Mouse (Mus musculus) midbrain, embryonic 13.5 days (tissue): ENCODE data around the gene Zcchc3. TPM values are rescaled to one million over a fixed set of nuclear protein-coding genes. Genes with fewer than 3 reads are reported as not detected.

Experiments
- ATAC-seq: fragments of 200-750 bp; cut with Nextera tagmentation; 2 replicates; pipeline ENCODE4 v1.8.0; 2017; ENCODE audit warnings: mild to moderate bottlenecking, moderate TSS enrichment, moderate library complexity
- H3K27ac ChIP-seq: fragments of 300-500 bp; sonication (generic); 2 replicates; pipeline ENCODE4 v1.5.1; 2015; ENCODE audit warnings: inconsistent platforms, mild to moderate bottlenecking, moderate library complexity
- H3K27me3 ChIP-seq: fragments of 300-500 bp; sonication (generic); 2 replicates; pipeline ENCODE4 v1.6.1; 2015; ENCODE audit warnings: mild to moderate bottlenecking, inconsistent platforms
- H3K36me3 ChIP-seq: fragments of 300-500 bp; sonication (generic); 2 replicates; pipeline ENCODE4 v1.6.1; 2015; ENCODE audit warnings: mild to moderate bottlenecking, inconsistent platforms
- H3K4me1 ChIP-seq: fragments of 300-500 bp; sonication (generic); replicated peaks from 2 replicates; pipeline ENCODE4 v1.6.1; 2015; ENCODE audit warnings: inconsistent platforms
- H3K4me2 ChIP-seq: fragments of 300-500 bp; sonication (generic); replicated peaks from 2 replicates; pipeline ENCODE4 v1.6.1; 2015; ENCODE audit warnings: moderate library complexity, mild to moderate bottlenecking, inconsistent platforms
- H3K4me3 ChIP-seq: fragments of 300-500 bp; sonication (generic); replicated peaks from 2 replicates; pipeline ENCODE4 v1.5.1; 2015; ENCODE audit warnings: mild to moderate bottlenecking, inconsistent platforms
- H3K9ac ChIP-seq: fragments of 300-500 bp; sonication (generic); replicated peaks from 2 replicates; pipeline ENCODE4 v1.6.1; 2015; ENCODE audit warnings: mild to moderate bottlenecking, inconsistent platforms
- H3K9me3 ChIP-seq: fragments of 300-500 bp; sonication (generic); 2 replicates; pipeline ENCODE4 v1.6.1; 2016; ENCODE audit warnings: mild to moderate bottlenecking, inconsistent platforms
- WGBS: fragments of 180-500 bp; shearing (Covaris S2); methylation state at CpG from one replicate; pipeline ENCODE4 v1.1.7; 2015; 5-methylcytosine and 5-hydroxymethylcytosine counted together
- polyA plus RNA-seq: library from polyadenylated mRNA; unstranded; fragments of >200 nt; fragmentation: Nextera tagmentation; extraction: Ambion mirVana; gene quantifications from 2 replicates; pipeline ENCODE4 v1.2.1, GENCODE M21; 2015

Zcchc3 gene
- 21.4 and 26.4 TPM in 2 replicates for polyA plus RNA-seq

GRCm38 (mm10) chr2:152414591-152415165, at the start of gene Zcchc3:
Zcchc3 (minus strand) TSS chr2:152415027.
- Histone ChIP-seq H3K27ac (peak within 1 kb of the TSS; percentile 96), H3K4me3 (peak within 1 kb of the TSS; percentile 76), H3K27me3 (no peaks in the 10 kb centered on the region), H3K4me2 (peak within 1 kb of the TSS; percentile 97), H3K9ac (peak within 1 kb of the TSS; percentile 95), H3K4me1 (peaks cover 46% of the 10 kb centered on the region), H3K9me3 (peaks cover 4% of the 10 kb centered on the region; the same call in 1 of the 2 replicates), H3K36me3 (no peaks in the 10 kb centered on the region)
- under 1% methylated on average over 65 of the region's 65 CpGs for WGBS
- peak; percentile 80 for ATAC-seq

- H3K36me3 ChIP-seq, result no peaks in the 10 kb centered on the region
- H3K4me2 ChIP-seq, result no peak overlapping the region
- H3K27me3 ChIP-seq, result no peaks in the 10 kb centered on the region
- ATAC-seq, result no peak
- H3K9ac ChIP-seq, result no peak overlapping the region
- H3K4me3 ChIP-seq, result no peak overlapping the region
- no peaks in the 10 kb centered on the region for H3K9me3 ChIP-seq
- H3K4me1 ChIP-seq, result no peaks in the 10 kb centered on the region
- no peak overlapping the region for H3K27ac ChIP-seq
- WGBS, result 78% methylated on average over 13 of the region's 13 CpGs
Measured at GRCm38 (mm10) chr2:152459241-152459640, 44.4 kb upstream of the Zcchc3 start.

GRCm38 (mm10) chr2:152452101-152452781, 37.4 kb upstream of the Zcchc3 start:
- H3K9me3 ChIP-seq, result no peaks in the 10 kb centered on the region
- ATAC-seq, result no peak
- WGBS, result 73% methylated on average over 4 of the region's 4 CpGs
- H3K27me3 ChIP-seq, result no peaks in the 10 kb centered on the region
- H3K9ac ChIP-seq, result no peak overlapping the region
- no peak overlapping the region for H3K4me3 ChIP-seq
- H3K27ac ChIP-seq, result no peak overlapping the region
- no peaks in the 10 kb centered on the region for H3K36me3 ChIP-seq
- H3K4me1 ChIP-seq, result no peaks in the 10 kb centered on the region
- no peak overlapping the region for H3K4me2 ChIP-seq

- Histone ChIP-seq H3K27me3 (no peaks in the 10 kb centered on the region), H3K9ac (no peak overlapping the region), H3K36me3 (no peaks in the 10 kb centered on the region), H3K4me2 (no peak overlapping the region), H3K4me1 (no peaks in the 10 kb centered on the region), H3K27ac (no peak overlapping the region), H3K4me3 (no peak overlapping the region), H3K9me3 (no peaks in the 10 kb centered on the region)
- WGBS, result 3% methylated on average over 5 of the region's 5 CpGs
- ATAC-seq, result no peak
Measured at GRCm38 (mm10) chr2:152450241-152450640, 35.4 kb upstream of the Zcchc3 start.

- Histone ChIP-seq H3K4me3 (no peak overlapping the region), H3K4me2 (no peak overlapping the region), H3K4me1 (no peaks in the 10 kb centered on the region), H3K36me3 (no peaks in the 10 kb centered on the region), H3K27ac (no peak overlapping the region), H3K27me3 (no peaks in the 10 kb centered on the region), H3K9ac (no peak overlapping the region), H3K9me3 (no peaks in the 10 kb centered on the region)
- no peak for ATAC-seq
- 59% methylated on average over 5 of the region's 5 CpGs for WGBS
Measured at GRCm38 (mm10) chr2:152447461-152447860, 32.6 kb upstream of the Zcchc3 start.

GRCm38 (mm10) chr2:152446642-152447041, 31.8 kb upstream of the Zcchc3 start:
- H3K4me2 ChIP-seq, result no peak overlapping the region
- H3K36me3 ChIP-seq, result no peaks in the 10 kb centered on the region
- no peaks in the 10 kb centered on the region for H3K4me1 ChIP-seq
- no peak overlapping the region for H3K27ac ChIP-seq
- no peak overlapping the region for H3K9ac ChIP-seq
- no peaks in the 10 kb centered on the region for H3K27me3 ChIP-seq
- no peaks in the 10 kb centered on the region for H3K9me3 ChIP-seq
- no peak for ATAC-seq
- WGBS, result 77% methylated on average over 2 of the region's 2 CpGs
- H3K4me3 ChIP-seq, result no peak overlapping the region

GRCm38 (mm10) chr2:152443281-152443680, 28.5 kb upstream of the Zcchc3 start:
- ATAC-seq, result no peak
- Histone ChIP-seq H3K4me1 (no peaks in the 10 kb centered on the region), H3K36me3 (no peaks in the 10 kb centered on the region), H3K9ac (no peak overlapping the region), H3K27me3 (0 out of 2 replicates have a peak, but pooled peaks cover 2% of the 10 kb centered on the region), H3K9me3 (no peaks in the 10 kb centered on the region), H3K27ac (no peak overlapping the region), H3K4me2 (no peak overlapping the region), H3K4me3 (no peak overlapping the region)
- WGBS, result 85% methylated on average over 8 of the region's 8 CpGs

- ATAC-seq, result no peak
- Histone ChIP-seq H3K36me3 (no peaks in the 10 kb centered on the region), H3K27me3 (0 out of 2 replicates have a peak, but pooled peaks cover 2% of the 10 kb centered on the region), H3K9ac (no peak overlapping the region), H3K4me3 (no peak overlapping the region), H3K4me2 (no peak overlapping the region), H3K9me3 (no peaks in the 10 kb centered on the region), H3K4me1 (peaks cover 1% of the 10 kb centered on the region), H3K27ac (no peak overlapping the region)
- WGBS, result 70% methylated on average over 4 of the region's 4 CpGs
Measured at GRCm38 (mm10) chr2:152442322-152442721, 27.5 kb upstream of the Zcchc3 start.

- ATAC-seq, result no peak
- no peak overlapping the region for H3K27ac ChIP-seq
- H3K36me3 ChIP-seq, result no peaks in the 10 kb centered on the region
- no peak overlapping the region for H3K4me2 ChIP-seq
- H3K9ac ChIP-seq, result no peak overlapping the region
- H3K4me1 ChIP-seq, result peaks cover 11% of the 10 kb centered on the region
- H3K27me3 ChIP-seq, result 0 out of 2 replicates have a peak, but pooled peaks cover 2% of the 10 kb centered on the region
- no peaks in the 10 kb centered on the region for H3K9me3 ChIP-seq
- no peak overlapping the region for H3K4me3 ChIP-seq
- 98% methylated on average over 2 of the region's 2 CpGs for WGBS
Measured at GRCm38 (mm10) chr2:152439833-152440232, 25.0 kb upstream of the Zcchc3 start.

- Histone ChIP-seq H3K9me3 (no peaks in the 10 kb centered on the region), H3K4me2 (no peak overlapping the region), H3K27ac (no peak overlapping the region), H3K27me3 (0 out of 2 replicates have a peak, but pooled peaks cover 2% of the 10 kb centered on the region), H3K36me3 (no peaks in the 10 kb centered on the region), H3K9ac (no peak overlapping the region), H3K4me1 (peaks cover 11% of the 10 kb centered on the region), H3K4me3 (no peak overlapping the region)
- no peak for ATAC-seq
- WGBS, result 66% methylated on average over 1 of the region's 1 CpGs
Measured at GRCm38 (mm10) chr2:152438963-152439362, 24.1 kb upstream of the Zcchc3 start.

- Histone ChIP-seq H3K4me3 (peak overlapping the region; percentile 35), H3K36me3 (no peaks in the 10 kb centered on the region), H3K4me1 (peaks cover 11% of the 10 kb centered on the region), H3K27ac (peak overlapping the region; percentile 25; the same call in 1 of the 2 replicates), H3K9me3 (no peaks in the 10 kb centered on the region), H3K9ac (peak overlapping the region; percentile 58), H3K27me3 (0 out of 2 replicates have a peak, but pooled peaks cover 2% of the 10 kb centered on the region), H3K4me2 (peak overlapping the region; percentile 59)
- 3% methylated on average over 23 of the region's 23 CpGs for WGBS
- ATAC-seq, result peak; percentile 87
Measured at GRCm38 (mm10) chr2:152436983-152437860, 22.4 kb upstream of the Zcchc3 start.
